Mouse (Mus musculus) heart, postnatal 0 days (tissue): ENCODE results near the gene Evi5l.

Experiments used
- CTCF ChIP-seq: IDR thresholded peaks from 2 replicates; pipeline ENCODE4 v1.5.1; 2016; ENCODE audit warnings: antibody characterized with exemption, control low read depth, low read depth
- EP300 ChIP-seq: IDR thresholded peaks from 2 replicates; pipeline ENCODE4 v1.6.1; 2016; ENCODE audit warnings: antibody characterized with exemption, low read depth

DNA sequence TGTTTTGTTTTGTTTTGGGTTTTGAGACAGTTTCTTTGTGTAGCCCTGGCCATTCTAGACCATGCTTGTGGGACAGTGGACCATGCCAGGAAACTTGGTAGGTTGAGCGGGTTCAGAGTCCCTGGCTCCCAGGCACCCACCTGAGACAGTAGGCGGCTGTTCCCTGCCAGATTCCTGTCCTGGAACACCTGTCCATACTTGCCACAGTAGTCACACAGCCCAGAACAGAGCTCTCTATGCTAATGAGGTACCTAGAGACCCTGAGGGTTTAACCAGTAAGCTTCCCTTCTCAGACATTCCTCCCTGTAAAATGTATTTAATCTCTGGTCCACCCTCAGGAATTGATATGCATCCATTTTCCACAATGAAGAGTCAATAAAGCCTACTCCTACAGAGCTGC is 7.7 kb downstream of the Evi5l start:
- no peak for TF ChIP-seq CTCF
- no peak for TF ChIP-seq EP300
